In the genomic region with DNA sequence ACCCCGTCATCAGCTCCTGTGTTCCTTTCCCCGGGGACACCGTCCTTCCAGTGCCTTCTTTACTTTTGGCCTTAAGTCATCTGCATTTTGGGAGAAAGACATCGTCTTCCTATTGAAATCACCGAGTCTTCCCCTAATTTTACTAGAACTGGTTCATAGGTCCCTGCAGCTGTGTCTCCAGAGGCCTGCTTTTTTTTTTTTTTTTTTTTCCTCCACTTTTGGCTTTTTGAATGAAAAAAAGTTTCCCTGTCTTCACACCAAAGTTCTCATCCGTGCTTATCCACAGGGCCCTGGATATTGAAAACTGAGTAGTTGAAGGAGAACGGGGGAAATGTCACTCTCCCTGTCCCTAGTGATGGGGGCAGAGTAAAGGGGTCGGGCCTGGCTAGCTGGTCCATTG, we compare ENCODE assay signal across 8 mouse cellular contexts. TPM values are rescaled to one million over a fixed set of nuclear protein-coding genes. Genes with fewer than 3 reads are reported as not detected.
DNase-seq lines count a peak whose midpoint lies in the region; ATAC-seq and TF ChIP-seq lines count a peak whose summit lies in the region.

No protein-coding gene starts in this region.

- TF ChIP-seq CTCF in left cerebral cortex, adult 2 months (IDR thresholded peaks at IDR 0.05): no peak

- H3K27ac ChIP-seq in forebrain, embryonic 10.5 days: peak overlapping the region; percentile 81
- H3K27ac ChIP-seq in forebrain, embryonic 14.5 days (ENCODE audit: low read depth, low read length): no peak overlapping the region
- H3K27ac ChIP-seq in left cerebral cortex, adult 2 months: peak overlapping the region; percentile 75; the same call in 1 of the 2 replicates
- H3K27ac ChIP-seq in embryonic facial prominence, embryonic 10.5 days (replicated peaks): peak overlapping the region; percentile 79
- no peak overlapping the region for H3K27ac ChIP-seq in liver, embryonic 13.5 days

- no peak overlapping the region for H3K4me2 ChIP-seq in forebrain, embryonic 14.5 days (ENCODE audit: low read length)
- H3K4me2 ChIP-seq in liver, embryonic 13.5 days: peak overlapping the region; percentile 48

- DNase-seq in forebrain, embryonic 10.5 days (ENCODE audit: extremely low spot score, low spot score): no peak
- no peak for DNase-seq in forebrain, embryonic 14.5 days (ENCODE audit: low spot score)
- DNase-seq in left cerebral cortex, adult 2 months (ENCODE audit: extremely low spot score in 1 of 2, low spot score in 2 of 2): no peak
- no peak for DNase-seq in left cerebral cortex, postnatal 25 days (ENCODE audit: low spot score in 2 of 2)
- DNase-seq in embryonic facial prominence, embryonic 10.5 days (ENCODE audit: low spot score): no peak
- DNase-seq in liver, embryonic 13.5 days: no peak
- DNase-seq in urinary bladder, adult 2 months (ENCODE audit: low spot score): no peak
- DNase-seq in urinary bladder, postnatal 4 days (ENCODE audit: low spot score in 2 of 2): no peak

- ATAC-seq in forebrain, embryonic 14.5 days: no peak
- ATAC-seq in liver, embryonic 13.5 days (ENCODE audit: low read depth): no peak

- H3K9ac ChIP-seq in forebrain, embryonic 14.5 days (ENCODE audit: low read length): no peak overlapping the region
- H3K9ac ChIP-seq in liver, embryonic 13.5 days: no peak overlapping the region

- peaks cover 27% of the 10 kb centered on the region for H3K36me3 ChIP-seq in forebrain, embryonic 10.5 days (replicated peaks)
- H3K36me3 ChIP-seq in forebrain, embryonic 14.5 days (ENCODE audit: control insufficient read depth, insufficient read depth, low read length): peaks cover 18% of the 10 kb centered on the region
- H3K36me3 ChIP-seq in embryonic facial prominence, embryonic 10.5 days (replicated peaks): peaks cover 27% of the 10 kb centered on the region
- H3K36me3 ChIP-seq in liver, embryonic 13.5 days: no peaks in the 10 kb centered on the region

- no peaks in the 10 kb centered on the region for H3K9me3 ChIP-seq in forebrain, embryonic 10.5 days
- no peaks in the 10 kb centered on the region for H3K9me3 ChIP-seq in forebrain, embryonic 14.5 days (replicated peaks; ENCODE audit: control insufficient read depth, low read length)
- no peaks in the 10 kb centered on the region for H3K9me3 ChIP-seq in embryonic facial prominence, embryonic 10.5 days
- H3K9me3 ChIP-seq in liver, embryonic 13.5 days (replicated peaks): no peaks in the 10 kb centered on the region

- peaks cover 46% of the 10 kb centered on the region for H3K4me1 ChIP-seq in forebrain, embryonic 10.5 days
- peaks cover 13% of the 10 kb centered on the region for H3K4me1 ChIP-seq in forebrain, embryonic 14.5 days (ENCODE audit: control insufficient read depth, insufficient read depth, low read length)
- peaks cover 51% of the 10 kb centered on the region for H3K4me1 ChIP-seq in embryonic facial prominence, embryonic 10.5 days
- peaks cover 10% of the 10 kb centered on the region for H3K4me1 ChIP-seq in liver, embryonic 13.5 days (replicated peaks)

- H3K4me3 ChIP-seq in forebrain, embryonic 10.5 days: peak overlapping the region; percentile 34; the same call in 1 of the 2 replicates
- no peak overlapping the region for H3K4me3 ChIP-seq in forebrain, embryonic 14.5 days (ENCODE audit: low read depth, low read length)
- no peak overlapping the region for H3K4me3 ChIP-seq in left cerebral cortex, adult 2 months
- H3K4me3 ChIP-seq in embryonic facial prominence, embryonic 10.5 days: peak overlapping the region; percentile 44
- no peak overlapping the region for H3K4me3 ChIP-seq in liver, embryonic 13.5 days (replicated peaks)

- intact Hi-C loops in left cerebral cortex, adult 2 months (cut with DNase I): no loop called here
- intact Hi-C loops in left cerebral cortex, postnatal 25 days (cut with DNase I): no loop called here

- 59% methylated on average over 8 of the region's 8 CpGs for WGBS in forebrain, embryonic 10.5 days
- 69% methylated on average over 8 of the region's 8 CpGs for WGBS in forebrain, embryonic 14.5 days
- 48% methylated on average over 8 of the region's 8 CpGs for WGBS in embryonic facial prominence, embryonic 10.5 days
- 27% methylated on average over 8 of the region's 8 CpGs for WGBS in liver, embryonic 13.5 days (ENCODE audit: insufficient replicate concordance)

- H3K27me3 ChIP-seq in forebrain, embryonic 10.5 days (ENCODE audit: poor library complexity, severe bottlenecking): peaks cover 52% of the 10 kb centered on the region
- H3K27me3 ChIP-seq in forebrain, embryonic 14.5 days (replicated peaks; ENCODE audit: control insufficient read depth, insufficient read depth, low read length): peaks cover 14% of the 10 kb centered on the region
- peaks cover 47% of the 10 kb centered on the region for H3K27me3 ChIP-seq in embryonic facial prominence, embryonic 10.5 days (replicated peaks; ENCODE audit: low read depth, poor library complexity, severe bottlenecking)
- H3K27me3 ChIP-seq in liver, embryonic 13.5 days: peaks cover 59% of the 10 kb centered on the region

RNA-seq across cellular contexts. Expression of a gene that starts 16.0 kb away (rescaled TPM):
- 65.5 and 72.6 TPM in 2 replicates for polyA plus RNA-seq in forebrain, embryonic 10.5 days (2016; fragmentation: Nextera tagmentation; extraction: Ambion mirVana)
- 75.5 and 80.8 TPM in 2 replicates for polyA plus RNA-seq in forebrain, embryonic 14.5 days (2014; fragmentation: Nextera tagmentation; extraction: Ambion mirVana)
- 10 to 100 TPM; 66.4 to 71.1 TPM for total RNA-seq in left cerebral cortex, adult 2 months (2021)
- total RNA-seq in left cerebral cortex, postnatal 25 days (2021): 10 to 100 TPM; 73.6 to 74.5 TPM
- 60.4 and 71.7 TPM in 2 replicates for polyA plus RNA-seq in embryonic facial prominence, embryonic 10.5 days (2016; fragmentation: Nextera tagmentation; extraction: Ambion mirVana)
- polyA plus RNA-seq in liver, embryonic 13.5 days (2015; fragmentation: Nextera tagmentation; extraction: Ambion mirVana): 44.0 and 45.8 TPM in 2 replicates
- polyA plus RNA-seq in urinary bladder, adult 2 months (2012; rRNA removed): 77.3 and 83.9 TPM in 2 replicates

Comparison
In these comparisons a context has a peak if more than half of its experiments do, and no peak if none do; other contexts are left out.
1. H3K27ac ChIP-seq: peak in forebrain, embryonic 10.5 days (single experiment), left cerebral cortex, adult 2 months (single experiment) and embryonic facial prominence, embryonic 10.5 days (single experiment); none in forebrain, embryonic 14.5 days (single experiment) and liver, embryonic 13.5 days (single experiment).
2. H3K4me3 ChIP-seq: peak in forebrain, embryonic 10.5 days (single experiment) and embryonic facial prominence, embryonic 10.5 days (single experiment); none in forebrain, embryonic 14.5 days (single experiment), left cerebral cortex, adult 2 months (single experiment) and liver, embryonic 13.5 days (single experiment).